Mouse (Mus musculus): ENCODE results near the gene Dok1. TPM values are rescaled to one million over a fixed set of nuclear protein-coding genes. Genes with fewer than 3 reads are reported as not detected.

Gene Dok1
- polyA plus RNA-seq, 1 experiment from 2014 or later, result 10.9 TPM

DNA sequence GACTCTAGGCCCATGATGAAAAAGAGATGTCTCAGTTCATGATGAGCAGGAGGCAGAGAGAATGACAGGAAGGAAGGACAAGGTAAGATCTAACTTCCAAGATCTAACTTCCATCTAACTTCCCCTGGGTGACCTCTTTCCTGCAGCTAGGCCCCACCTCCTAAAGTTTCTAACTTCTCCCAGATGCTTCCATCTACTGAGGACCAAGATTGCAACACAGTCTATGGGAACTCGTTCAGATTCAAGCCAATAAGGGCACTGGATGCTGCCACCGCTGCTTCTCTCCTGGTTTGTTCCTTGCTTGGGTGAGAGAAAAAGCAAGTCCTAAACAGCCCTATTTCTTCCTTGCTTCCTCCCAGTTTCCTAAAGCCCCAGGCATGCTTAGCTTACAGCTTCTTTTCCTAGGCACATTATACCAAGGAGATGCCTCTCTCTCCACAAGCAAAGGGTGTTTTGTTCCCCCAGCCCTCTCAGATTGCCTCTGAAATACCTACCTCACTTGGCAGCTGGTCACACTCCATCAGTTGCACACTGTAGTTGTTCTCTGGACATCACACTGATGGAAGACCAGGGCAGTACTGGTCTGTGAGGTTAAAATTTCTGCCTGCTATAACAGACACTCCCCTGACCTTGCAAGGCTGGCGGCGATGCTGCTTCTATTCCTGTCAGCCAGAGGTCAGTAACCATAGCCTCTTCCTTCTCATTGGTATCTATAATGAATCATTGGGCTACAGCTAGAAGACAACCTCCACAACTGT is 12.3 kb downstream of the Dok1 start:
- Histone ChIP-seq H3K27me3 (ENCODE audit: poor library complexity, severe bottlenecking) (no peaks in the 10 kb centered on the region; the same call in 1 of the 2 replicates), H3K9me3 (no peaks in the 10 kb centered on the region), H3K27ac (no peak overlapping the region), H3K4me3 (no peak overlapping the region), H3K4me1 (no peaks in the 10 kb centered on the region), H3K36me3 (replicated peaks) (no peaks in the 10 kb centered on the region)
- no peak for DNase-seq (ENCODE audit: extremely low spot score, low spot score)
- 86% methylated on average over 4 of the region's 4 CpGs for WGBS

GRCm38 (mm10) chr6:83020121-83020520 is 13.2 kb downstream of the Dok1 start:
- Histone ChIP-seq H3K4me1 (no peaks in the 10 kb centered on the region), H3K4me3 (no peak overlapping the region), H3K9me3 (no peaks in the 10 kb centered on the region), H3K27ac (no peak overlapping the region), H3K36me3 (replicated peaks) (no peaks in the 10 kb centered on the region), H3K27me3 (ENCODE audit: poor library complexity, severe bottlenecking) (no peaks in the 10 kb centered on the region)
- DNase-seq (ENCODE audit: extremely low spot score, low spot score), result no peak
- 88% methylated on average over 6 of the region's 6 CpGs for WGBS

DNA sequence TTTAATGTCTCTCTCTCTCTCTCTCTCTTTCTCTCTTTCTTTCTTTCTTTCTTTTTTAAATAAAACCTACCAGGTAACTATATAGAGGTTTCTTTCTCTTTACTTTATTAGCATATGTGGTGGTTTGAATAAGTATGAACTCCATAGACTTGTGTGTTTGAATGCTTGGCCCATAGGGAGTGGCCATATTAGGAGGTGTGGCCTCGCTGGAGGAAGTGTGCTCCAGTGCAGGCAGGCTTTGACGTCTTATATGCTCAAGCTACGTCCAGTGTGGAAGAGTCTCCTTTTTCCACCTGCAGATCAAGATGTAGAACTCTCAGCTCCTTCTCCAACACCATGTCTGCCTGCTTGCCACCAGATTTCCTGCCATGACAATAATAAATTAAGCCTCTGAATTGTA is 14.2 kb downstream of the Dok1 start:
- Histone ChIP-seq H3K27ac (no peak overlapping the region), H3K36me3 (replicated peaks) (no peaks in the 10 kb centered on the region), H3K4me1 (no peaks in the 10 kb centered on the region), H3K4me3 (no peak overlapping the region), H3K27me3 (ENCODE audit: poor library complexity, severe bottlenecking) (no peaks in the 10 kb centered on the region), H3K9me3 (no peaks in the 10 kb centered on the region)
- no peak for DNase-seq (ENCODE audit: extremely low spot score, low spot score)
- WGBS, result 82% methylated on average over 3 of the region's 3 CpGs

DNA sequence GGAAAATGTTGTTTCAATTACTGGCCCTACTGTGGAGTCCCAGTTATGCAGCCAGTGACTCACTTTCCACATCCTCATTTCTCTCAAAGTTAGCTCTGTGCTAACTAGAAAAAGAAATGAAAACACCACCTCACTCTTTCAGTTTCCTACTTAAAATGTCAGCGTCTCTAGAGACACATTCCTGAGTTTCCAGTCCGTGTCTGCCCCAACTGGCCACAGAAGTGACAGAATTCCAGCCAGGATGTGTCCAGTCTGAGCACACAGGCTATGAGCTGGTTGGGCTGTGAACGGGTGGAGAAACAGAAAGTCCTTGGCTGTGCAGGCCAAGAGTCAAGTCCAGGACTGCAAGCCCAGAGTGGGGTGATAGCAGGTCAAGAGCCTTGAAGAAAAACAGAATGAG is 16.1 kb downstream of the Dok1 start:
- no peak for DNase-seq (ENCODE audit: extremely low spot score, low spot score)
- WGBS, result 83% methylated on average over 3 of the region's 3 CpGs
- no peaks in the 10 kb centered on the region for H3K9me3 ChIP-seq
- no peaks in the 10 kb centered on the region for H3K36me3 ChIP-seq (replicated peaks)
- H3K27me3 ChIP-seq (ENCODE audit: poor library complexity, severe bottlenecking), result no peaks in the 10 kb centered on the region
- H3K4me1 ChIP-seq, result peaks cover 12% of the 10 kb centered on the region
- H3K27ac ChIP-seq, result no peak overlapping the region
- no peak overlapping the region for H3K4me3 ChIP-seq

DNA sequence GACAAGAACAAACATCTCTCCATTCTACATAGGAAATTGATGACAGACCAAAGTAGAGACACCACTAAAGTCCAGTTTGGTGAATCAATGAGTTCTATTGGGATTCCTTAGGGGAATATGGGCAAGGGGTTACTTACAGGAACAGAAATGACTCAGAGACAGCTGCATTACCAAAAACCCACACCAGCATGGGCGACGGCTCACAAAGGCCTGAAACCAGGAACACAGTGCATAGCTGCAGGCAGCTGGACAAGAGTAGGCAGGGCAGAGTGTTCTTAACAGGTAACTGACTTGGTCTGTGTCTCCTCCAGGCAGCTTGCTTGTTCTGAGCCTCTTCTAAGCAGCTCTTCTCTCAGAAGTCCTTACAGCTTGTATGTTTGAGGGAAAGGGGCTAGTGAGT is 17.5 kb downstream of the Dok1 start:
- Histone ChIP-seq H3K9me3 (no peaks in the 10 kb centered on the region), H3K4me1 (peaks cover 12% of the 10 kb centered on the region), H3K27ac (no peak overlapping the region), H3K36me3 (replicated peaks) (no peaks in the 10 kb centered on the region), H3K4me3 (no peak overlapping the region), H3K27me3 (ENCODE audit: poor library complexity, severe bottlenecking) (no peaks in the 10 kb centered on the region; the same call in 1 of the 2 replicates)
- DNase-seq (ENCODE audit: extremely low spot score, low spot score), result no peak
- 84% methylated on average over 2 of the region's 2 CpGs for WGBS

- H3K27ac ChIP-seq, result no peak overlapping the region
- H3K9me3 ChIP-seq, result no peaks in the 10 kb centered on the region
- no peak for DNase-seq (ENCODE audit: extremely low spot score, low spot score)
- 77% methylated on average over 12 of the region's 12 CpGs for WGBS
- no peaks in the 10 kb centered on the region; the same call in 1 of the 2 replicates for H3K27me3 ChIP-seq (ENCODE audit: poor library complexity, severe bottlenecking)
- no peaks in the 10 kb centered on the region for H3K36me3 ChIP-seq (replicated peaks)
- no peak overlapping the region for H3K4me3 ChIP-seq
- H3K4me1 ChIP-seq, result peaks cover 12% of the 10 kb centered on the region
These were observed 18.5 kb downstream of the Dok1 start for GRCm38 (mm10) chr6:83014482-83015466.

DNA sequence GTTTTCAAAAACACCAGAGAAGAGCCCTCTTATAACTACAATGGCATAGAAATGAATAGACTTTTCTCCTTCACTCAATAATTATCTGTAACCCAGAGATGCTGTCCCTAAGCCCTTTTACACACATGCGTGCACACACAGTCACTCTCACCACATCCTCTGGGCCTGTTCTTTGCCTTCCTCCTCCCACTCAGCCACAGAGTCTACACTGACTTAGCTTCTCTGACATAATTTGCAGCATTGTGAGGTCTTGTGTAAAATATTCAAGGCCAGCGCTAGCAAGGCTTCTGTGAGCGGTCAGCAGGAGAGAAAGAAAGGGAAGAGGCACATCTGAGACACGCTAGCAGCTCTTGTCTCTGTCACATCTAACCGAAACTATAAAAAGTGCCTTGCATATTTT is 19.8 kb downstream of the Dok1 start:
- Histone ChIP-seq H3K27me3 (ENCODE audit: poor library complexity, severe bottlenecking) (no peaks in the 10 kb centered on the region; the same call in 1 of the 2 replicates), H3K4me1 (peaks cover 12% of the 10 kb centered on the region), H3K36me3 (replicated peaks) (no peaks in the 10 kb centered on the region), H3K9me3 (no peaks in the 10 kb centered on the region), H3K27ac (no peak overlapping the region), H3K4me3 (no peak overlapping the region)
- 81% methylated on average over 5 of the region's 5 CpGs for WGBS
- no peak for DNase-seq (ENCODE audit: extremely low spot score, low spot score)

- Histone ChIP-seq H3K4me3 (no peak overlapping the region), H3K4me1 (peaks cover 12% of the 10 kb centered on the region), H3K27ac (no peak overlapping the region), H3K27me3 (ENCODE audit: poor library complexity, severe bottlenecking) (no peaks in the 10 kb centered on the region; the same call in 1 of the 2 replicates), H3K36me3 (replicated peaks) (no peaks in the 10 kb centered on the region), H3K9me3 (no peaks in the 10 kb centered on the region)
- no peak for DNase-seq (ENCODE audit: extremely low spot score, low spot score)
- 81% methylated on average over 6 of the region's 6 CpGs for WGBS
These were observed 21.5 kb downstream of the Dok1 start for GRCm38 (mm10) chr6:83011756-83012155.

DNA sequence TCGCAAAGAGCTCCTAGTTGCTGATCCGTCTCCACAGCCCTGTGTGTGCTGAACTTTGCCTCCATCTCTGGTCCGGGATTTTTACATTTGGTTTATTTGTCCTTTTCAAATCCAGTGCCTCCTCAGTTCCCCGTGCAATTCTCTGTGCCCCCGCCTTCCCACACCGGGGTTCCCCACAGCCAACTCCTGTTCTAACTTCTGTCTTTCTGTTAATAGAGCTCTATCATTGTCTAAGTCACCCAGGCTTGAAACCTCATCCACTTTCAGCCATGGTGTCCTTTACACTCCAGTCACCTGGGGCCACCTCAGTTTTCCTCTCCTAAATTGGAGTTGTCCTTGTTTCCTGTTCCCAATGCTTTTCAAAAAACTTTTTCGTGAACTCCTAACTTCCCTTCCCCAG is 22.0 kb downstream of the Dok1 start:
- no peak overlapping the region for H3K4me3 ChIP-seq
- 87% methylated on average over 7 of the region's 7 CpGs for WGBS
- DNase-seq (ENCODE audit: extremely low spot score, low spot score), result no peak
- no peak overlapping the region for H3K27ac ChIP-seq
- no peaks in the 10 kb centered on the region; the same call in 1 of the 2 replicates for H3K27me3 ChIP-seq (ENCODE audit: poor library complexity, severe bottlenecking)
- no peaks in the 10 kb centered on the region for H3K9me3 ChIP-seq
- H3K36me3 ChIP-seq (replicated peaks), result no peaks in the 10 kb centered on the region
- H3K4me1 ChIP-seq, result peaks cover 12% of the 10 kb centered on the region

DNA sequence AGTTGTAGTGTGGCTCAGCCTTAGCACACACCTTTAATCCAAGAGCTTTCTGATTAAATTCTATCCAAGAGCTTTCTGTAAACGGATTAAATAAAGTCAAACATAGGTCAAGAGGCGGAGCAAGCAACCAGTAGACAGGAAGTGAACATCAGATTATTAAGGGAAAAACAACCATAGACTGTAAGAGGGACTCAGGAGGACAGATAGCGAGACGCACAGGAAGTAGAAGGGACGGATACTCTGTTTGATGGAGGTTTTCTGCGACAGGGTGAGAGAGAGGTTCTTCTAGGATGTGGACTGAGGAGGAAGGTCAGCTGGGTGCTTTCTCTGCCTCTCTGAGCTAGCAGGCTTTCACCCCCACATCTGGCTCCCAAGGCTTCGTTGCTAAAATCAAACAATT is 23.3 kb downstream of the Dok1 start:
- Histone ChIP-seq H3K27ac (no peak overlapping the region), H3K36me3 (replicated peaks) (no peaks in the 10 kb centered on the region), H3K4me3 (no peak overlapping the region), H3K9me3 (no peaks in the 10 kb centered on the region), H3K27me3 (ENCODE audit: poor library complexity, severe bottlenecking) (no peaks in the 10 kb centered on the region; the same call in 1 of the 2 replicates), H3K4me1 (peaks cover 14% of the 10 kb centered on the region)
- no peak for DNase-seq (ENCODE audit: extremely low spot score, low spot score)
- 75% methylated on average over 7 of the region's 7 CpGs for WGBS

DNA sequence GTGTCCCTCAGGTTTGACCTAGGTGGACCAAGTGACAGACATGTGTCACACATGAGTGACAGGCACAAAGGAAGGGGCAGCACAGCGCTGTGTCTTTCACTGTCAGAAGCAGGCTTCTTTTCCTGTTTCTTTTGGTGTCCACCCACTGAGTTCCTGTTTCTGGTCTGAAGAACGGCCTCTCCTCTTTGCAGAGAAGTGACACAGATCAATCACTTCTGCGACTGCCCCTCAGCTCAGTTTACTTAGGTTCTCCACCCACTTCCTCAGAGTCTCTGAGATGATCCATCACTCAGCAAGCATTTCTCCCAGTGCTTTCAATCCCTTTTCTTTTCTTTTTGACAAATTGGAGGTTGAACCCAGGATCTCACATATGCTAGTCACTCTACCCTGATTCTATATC is 24.6 kb downstream of the Dok1 start:
- no peaks in the 10 kb centered on the region for H3K36me3 ChIP-seq (replicated peaks)
- DNase-seq (ENCODE audit: extremely low spot score, low spot score), result no peak
- peaks cover 17% of the 10 kb centered on the region for H3K4me1 ChIP-seq
- no peaks in the 10 kb centered on the region for H3K9me3 ChIP-seq
- 68% methylated on average over 3 of the region's 3 CpGs for WGBS
- H3K4me3 ChIP-seq, result no peak overlapping the region
- no peak overlapping the region for H3K27ac ChIP-seq
- H3K27me3 ChIP-seq (ENCODE audit: poor library complexity, severe bottlenecking), result no peaks in the 10 kb centered on the region; the same call in 1 of the 2 replicates

- H3K4me3 ChIP-seq, result no peak overlapping the region
- H3K27ac ChIP-seq, result no peak overlapping the region
- H3K36me3 ChIP-seq (replicated peaks), result no peaks in the 10 kb centered on the region
- H3K4me1 ChIP-seq, result peaks cover 9% of the 10 kb centered on the region
- 88% methylated on average over 6 of the region's 6 CpGs for WGBS
- DNase-seq (ENCODE audit: extremely low spot score, low spot score), result no peak
- no peaks in the 10 kb centered on the region for H3K9me3 ChIP-seq
- H3K27me3 ChIP-seq (ENCODE audit: poor library complexity, severe bottlenecking), result no peaks in the 10 kb centered on the region; the same call in 1 of the 2 replicates
These were observed 27.2 kb downstream of the Dok1 start for GRCm38 (mm10) chr6:83006114-83006513.
